Mouse (Mus musculus): Measurements from ENCODE around the gene Faiml.
A peak's percentile ranks its signal among the peaks of the same experiment; 100 is the strongest.

Gene Faiml

GRCm38 (mm10) chr9:99237139-99237538 lies at the start of gene Faiml:
Gene Faiml (minus strand): TSS chr9:99237239.
- no peak for DNase-seq (ENCODE audit: low spot score)

- no peak for DNase-seq (ENCODE audit: low spot score)
Observed at GRCm38 (mm10) chr9:99258891-99259290, 21.9 kb upstream of the Faiml start.

GRCm38 (mm10) chr9:99256821-99257220 lies 19.8 kb upstream of the Faiml start:
- no peak for DNase-seq (ENCODE audit: low spot score)

- no peak for DNase-seq (ENCODE audit: low spot score)
Observed at GRCm38 (mm10) chr9:99256206-99256605, 19.2 kb upstream of the Faiml start.

- DNase-seq (ENCODE audit: low spot score), result no peak
Observed at GRCm38 (mm10) chr9:99253861-99254260, 16.8 kb upstream of the Faiml start.

GRCm38 (mm10) chr9:99248906-99249305 lies 11.9 kb upstream of the Faiml start:
- DNase-seq (ENCODE audit: low spot score), result no peak

- DNase-seq (ENCODE audit: low spot score), result peak; percentile 46
Observed at GRCm38 (mm10) chr9:99248304-99248703, 11.3 kb upstream of the Faiml start.

GRCm38 (mm10) chr9:99243895-99244293 lies 6.9 kb upstream of the Faiml start:
- no peak for DNase-seq (ENCODE audit: low spot score)

- DNase-seq (ENCODE audit: low spot score), result peak; percentile 98
Observed at GRCm38 (mm10) chr9:99243190-99243894, 6.3 kb upstream of the Faiml start, which contains the start of gene Cep70. Gene Cep70 (plus strand): TSS chr9:99243367.

- no peak for DNase-seq (ENCODE audit: low spot score)
Observed at GRCm38 (mm10) chr9:99242533-99243189, 5.6 kb upstream of the Faiml start.

GRCm38 (mm10) chr9:99242035-99242434 lies 5.0 kb upstream of the Faiml start:
- DNase-seq (ENCODE audit: low spot score), result peak; percentile 34

- no peak for DNase-seq (ENCODE audit: low spot score)
Observed at GRCm38 (mm10) chr9:99240571-99240970, 3.5 kb upstream of the Faiml start.

GRCm38 (mm10) chr9:99239256-99239655 lies 2.2 kb upstream of the Faiml start:
- no peak for DNase-seq (ENCODE audit: low spot score)

- no peak for DNase-seq (ENCODE audit: low spot score)
Observed at GRCm38 (mm10) chr9:99238276-99238675, 1.2 kb upstream of the Faiml start.

- DNase-seq (ENCODE audit: low spot score), result no peak
Observed at GRCm38 (mm10) chr9:99229450-99229849, 7.6 kb downstream of the Faiml start.

GRCm38 (mm10) chr9:99224583-99224982 lies 12.5 kb downstream of the Faiml start:
- DNase-seq (ENCODE audit: low spot score), result no peak

- DNase-seq (ENCODE audit: low spot score), result no peak
Observed at GRCm38 (mm10) chr9:99221636-99222035, 15.4 kb downstream of the Faiml start.

GRCm38 (mm10) chr9:99217999-99218719 lies 18.9 kb downstream of the Faiml start:
- DNase-seq (ENCODE audit: low spot score), result no peak

- no peak for DNase-seq (ENCODE audit: low spot score)
Observed at GRCm38 (mm10) chr9:99216182-99216581, 20.9 kb downstream of the Faiml start.

GRCm38 (mm10) chr9:99212643-99213042 lies 24.4 kb downstream of the Faiml start:
- no peak for DNase-seq (ENCODE audit: low spot score)

GRCm38 (mm10) chr9:99183043-99183670 lies 53.9 kb downstream of the Faiml start:
- no peak for DNase-seq (ENCODE audit: low spot score)

- DNase-seq (ENCODE audit: low spot score), result no peak
Observed at GRCm38 (mm10) chr9:99182121-99182520, 54.9 kb downstream of the Faiml start.
